Mouse (Mus musculus): ENCODE data around the gene Vav2.

DNA sequence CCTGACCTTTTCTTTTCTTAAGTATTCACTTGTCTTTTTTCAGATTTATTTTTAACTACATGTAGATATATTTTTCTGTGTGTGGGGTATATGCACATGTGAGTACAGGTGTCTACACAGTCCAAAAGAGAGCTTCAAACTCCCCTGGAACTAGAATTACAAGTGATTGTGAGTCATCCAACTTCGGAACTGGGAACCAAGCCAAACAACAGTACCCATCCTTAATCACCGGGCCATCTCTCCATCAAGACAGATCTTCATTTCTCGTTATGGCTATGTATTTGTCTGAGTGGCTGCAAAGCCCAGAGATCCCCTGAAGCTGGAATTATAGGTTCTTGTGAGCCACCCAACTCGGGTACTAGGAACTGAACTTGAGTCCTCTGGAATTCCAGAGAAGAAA lies 61.5 kb downstream of the Vav2 start:
- TF ChIP-seq CTCF (IDR thresholded peaks at IDR 0.05; ENCODE audit: low read depth, low read length) (no peak), GATA1 (IDR thresholded peaks at IDR 0.05; ENCODE audit: borderline replicate concordance, low read length) (no peak)
